Mouse (Mus musculus) liver, postnatal 0 days (tissue): ENCODE measurements around the gene Vamp2. TPM values are rescaled to one million over a fixed set of nuclear protein-coding genes. Genes with fewer than 3 reads are reported as not detected.
A peak's percentile ranks its signal among the peaks of the same experiment; 100 is the strongest.

ENCODE experiments used
- ATAC-seq: fragments of 200-750 bp; cut with Nextera tagmentation; 2 replicates; pipeline ENCODE4 v1.8.0; 2017; ENCODE audit warnings: mild to moderate bottlenecking, moderate library complexity
- DNase-seq: peaks from one replicate; pipeline ENCODE4 v3.0.0-alpha.2; 2016
- H3K27ac ChIP-seq: fragments of 300-500 bp; sonication (generic); 2 replicates; pipeline ENCODE4 v1.5.1; 2014; ENCODE audit warnings: antibody characterized with exemption, moderate library complexity, mild to moderate bottlenecking, low read depth
- H3K27me3 ChIP-seq: fragments of 300-500 bp; sonication (generic); 2 replicates; pipeline ENCODE4 v1.6.1; 2014; ENCODE audit warnings: low read length, control low read depth, mixed read lengths; ENCODE audit not compliant: insufficient read depth
- H3K36me3 ChIP-seq: fragments of 300-500 bp; sonication (generic); replicated peaks from 2 replicates; pipeline ENCODE4 v1.6.1; 2014; ENCODE audit warnings: mild to moderate bottlenecking, control low read depth, low read length, moderate library complexity, mixed read lengths; ENCODE audit not compliant: insufficient read depth
- H3K4me1 ChIP-seq: fragments of 300-500 bp; sonication (generic); 2 replicates; pipeline ENCODE4 v1.6.1; 2014; ENCODE audit warnings: antibody characterized with exemption, mild to moderate bottlenecking, control low read depth; ENCODE audit not compliant: insufficient read depth
- H3K4me2 ChIP-seq: fragments of 300-500 bp; sonication (generic); 2 replicates; pipeline ENCODE4 v1.6.1; 2014; ENCODE audit warnings: low read depth, mild to moderate bottlenecking, low read length, moderate library complexity, mixed read lengths
- H3K4me3 ChIP-seq: fragments of 300-500 bp; sonication (generic); 2 replicates; pipeline ENCODE4 v1.5.1; 2014; ENCODE audit warnings: low read depth, low read length
- H3K9ac ChIP-seq: fragments of 300-500 bp; sonication (generic); replicated peaks from 2 replicates; pipeline ENCODE4 v1.6.1; 2014; ENCODE audit warnings: mild to moderate bottlenecking, moderate library complexity
- H3K9me3 ChIP-seq: fragments of 300-500 bp; sonication (generic); 2 replicates; pipeline ENCODE4 v1.6.1; 2016; ENCODE audit warnings: mild to moderate bottlenecking, control low read depth, low read length, mixed read lengths
- CTCF ChIP-seq: sonication (generic); IDR thresholded peaks from 2 replicates; pipeline ENCODE4 v1.5.1; 2016; ENCODE audit warnings: antibody characterized with exemption, low read depth
- EP300 ChIP-seq: IDR thresholded peaks from 2 replicates; pipeline ENCODE4 v1.6.1; 2016; ENCODE audit warnings: antibody characterized with exemption, low read depth, mild to moderate bottlenecking
- WGBS: fragments of 180-500 bp; shearing (Covaris S2); extraction: QIAGEN DNeasy Blood & Tissue Kit; methylation state at CpG from one replicate; pipeline ENCODE4 v1.1.7; 2014; ENCODE audit not compliant: insufficient replicate concordance; 5-methylcytosine and 5-hydroxymethylcytosine counted together
- polyA plus RNA-seq: library from polyadenylated mRNA; unstranded; fragments of >200 nt; fragmentation: Nextera tagmentation; extraction: Ambion mirVana; gene quantifications from 2 replicates; pipeline ENCODE4 v1.2.1, GENCODE M21; 2015

Gene Vamp2
- polyA plus RNA-seq, 1 experiment from 2014 or later, result 14.2 TPM

DNA sequence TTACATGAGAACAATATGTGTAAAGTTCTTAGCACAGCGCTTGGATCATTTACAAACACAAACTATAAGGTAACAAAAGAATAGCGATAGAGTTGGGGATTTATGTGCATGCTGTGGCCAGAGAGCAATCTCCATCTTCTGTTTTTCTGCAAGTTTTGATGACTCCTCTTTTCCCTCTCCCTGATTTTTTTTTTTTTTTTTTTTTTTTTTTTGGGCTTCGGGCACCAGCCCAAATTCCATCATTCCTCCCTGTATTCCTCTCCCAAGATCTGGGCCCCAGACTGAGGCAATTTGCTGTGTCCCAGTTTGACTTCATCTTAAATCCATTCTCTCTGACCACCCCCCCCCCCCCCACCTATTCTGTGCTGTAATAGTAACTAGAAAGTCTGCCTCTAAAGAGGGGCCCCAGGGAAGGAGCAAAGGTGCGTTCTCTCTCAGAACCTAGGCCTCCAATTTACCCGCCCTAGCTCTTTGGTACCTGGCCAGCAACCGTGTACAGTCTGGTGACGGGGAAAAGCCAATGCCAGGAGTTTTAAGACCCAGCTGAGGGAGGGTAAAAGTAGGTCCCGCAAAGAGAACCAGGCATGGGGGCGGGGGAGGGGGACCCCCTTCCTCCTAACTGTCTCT lies 8.2 kb downstream of the Vamp2 start:
- DNase-seq, result no peak
- H3K4me3 ChIP-seq, result peak overlapping the region; percentile 81
- peak overlapping the region; percentile 93 for H3K9ac ChIP-seq
- H3K9me3 ChIP-seq, result no peaks in the 10 kb centered on the region
- H3K36me3 ChIP-seq, result peaks cover 24% of the 10 kb centered on the region
- peaks cover 40% of the 10 kb centered on the region for H3K4me1 ChIP-seq
- no peaks in the 10 kb centered on the region for H3K27me3 ChIP-seq
- TF ChIP-seq CTCF (no peak), EP300 (no peak)
- ATAC-seq, result peak; percentile 5; the same call in 1 of the 2 replicates
- peak overlapping the region; percentile 94 for H3K4me2 ChIP-seq
- WGBS, result 10% methylated on average over 9 of the region's 9 CpGs
- peak overlapping the region; percentile 100 for H3K27ac ChIP-seq

GRCm38 (mm10) chr11:69096987-69097900 lies 9.0 kb downstream of the Vamp2 start:
- Histone ChIP-seq H3K9ac (peak overlapping the region; percentile 93), H3K27me3 (no peaks in the 10 kb centered on the region), H3K27ac (peak overlapping the region; percentile 100), H3K4me3 (peak overlapping the region; percentile 81), H3K4me2 (peak overlapping the region; percentile 94), H3K36me3 (peaks cover 24% of the 10 kb centered on the region), H3K9me3 (no peaks in the 10 kb centered on the region), H3K4me1 (peaks cover 38% of the 10 kb centered on the region)
- DNase-seq, result peak; percentile 99
- WGBS, result 2% methylated on average over 29 of the region's 29 CpGs
- TF ChIP-seq EP300, result peak; percentile 96
- TF ChIP-seq CTCF, result no peak
- ATAC-seq, result peak; percentile 65

GRCm38 (mm10) chr11:69098039-69098761 lies 9.9 kb downstream of the Vamp2 start:
- peak overlapping the region; percentile 81 for H3K4me3 ChIP-seq
- WGBS, result 27% methylated on average over 8 of the region's 8 CpGs
- peaks cover 31% of the 10 kb centered on the region for H3K36me3 ChIP-seq
- H3K27me3 ChIP-seq, result no peaks in the 10 kb centered on the region
- H3K4me1 ChIP-seq, result peaks cover 38% of the 10 kb centered on the region
- H3K27ac ChIP-seq, result peak overlapping the region; percentile 100
- H3K4me2 ChIP-seq, result peak overlapping the region; percentile 94
- H3K9ac ChIP-seq, result peak overlapping the region; percentile 93
- ATAC-seq (no peak), DNase-seq (no peak)
- no peaks in the 10 kb centered on the region for H3K9me3 ChIP-seq
- TF ChIP-seq EP300 (no peak), CTCF (no peak)

- Histone ChIP-seq H3K9ac (peak overlapping the region; percentile 75), H3K4me2 (peak overlapping the region; percentile 94), H3K4me1 (peaks cover 38% of the 10 kb centered on the region), H3K27me3 (no peaks in the 10 kb centered on the region), H3K9me3 (no peaks in the 10 kb centered on the region), H3K27ac (peak overlapping the region; percentile 100), H3K4me3 (peak overlapping the region; percentile 58), H3K36me3 (peaks cover 36% of the 10 kb centered on the region)
- TF ChIP-seq CTCF (no peak), EP300 (no peak; the same call in 1 of the 2 replicates)
- peak; percentile 98 for DNase-seq
- under 1% methylated on average over 19 of the region's 19 CpGs for whole genome bisulfite sequencing
- ATAC-seq, result peak; percentile 34
These were observed 10.4 kb downstream of the Vamp2 start for GRCm38 (mm10) chr11:69098762-69099091.

- Histone ChIP-seq H3K27ac (peak overlapping the region; percentile 100), H3K27me3 (no peaks in the 10 kb centered on the region), H3K4me1 (peaks cover 31% of the 10 kb centered on the region), H3K9ac (peak overlapping the region; percentile 75), H3K4me3 (peak overlapping the region; percentile 58), H3K9me3 (no peaks in the 10 kb centered on the region), H3K36me3 (peaks cover 42% of the 10 kb centered on the region), H3K4me2 (peak overlapping the region; percentile 94)
- peak; percentile 84 for TF ChIP-seq EP300
- no peak for TF ChIP-seq CTCF
- DNase-seq (peak; percentile 70), ATAC-seq (no peak)
- 2% methylated on average over 22 of the region's 22 CpGs for WGBS
These were observed 11.1 kb downstream of the Vamp2 start for GRCm38 (mm10) chr11:69099177-69099914.
